In the genomic region with DNA sequence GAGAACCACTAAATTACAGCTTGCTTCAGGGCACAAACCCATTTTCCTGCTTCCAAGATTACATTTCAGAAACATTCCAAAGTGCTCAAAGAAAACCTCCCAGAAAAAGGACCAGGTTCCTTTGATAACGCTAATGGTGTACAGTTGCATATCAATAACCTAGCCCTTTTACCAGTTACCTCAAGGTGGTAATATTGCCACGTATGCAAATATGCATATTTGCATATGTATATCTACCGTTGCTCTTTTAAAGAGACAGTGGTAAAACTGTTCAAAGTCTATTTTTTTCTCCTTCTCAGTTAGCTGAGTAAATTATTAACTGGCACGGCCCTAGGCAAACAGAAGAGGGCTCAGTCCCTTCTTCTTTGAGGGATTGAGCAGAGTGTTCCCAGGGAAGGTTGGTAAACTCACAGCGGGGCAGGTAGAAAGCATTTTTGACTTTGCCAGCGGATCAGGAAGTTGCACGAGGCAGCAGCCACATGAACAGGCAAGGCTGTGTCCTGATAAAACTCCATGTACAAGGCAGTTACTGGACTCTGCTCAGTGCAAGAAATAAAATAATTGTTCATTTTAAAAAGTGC, we compare ENCODE assay signal across 16 mouse cellular contexts. TPM values are rescaled to one million over a fixed set of nuclear protein-coding genes. Genes with fewer than 3 reads are reported as not detected.
A peak's percentile ranks its signal among the peaks of the same experiment; 100 is the strongest.
DNase-seq lines count a peak whose midpoint lies in the region; ATAC-seq and TF ChIP-seq lines count a peak whose summit lies in the region.
"Had no signal": no experiment of that assay in that cellular context is flagged by ENCODE, and none has a peak within 500 bp of the region (broad histone marks: within the 10 kb centered on the region; RNA-seq: fewer than 3 reads in every experiment).

No protein-coding gene starts in this region.

- peaks cover 11% of the 10 kb centered on the region for H3K4me1 ChIP-seq in lung, embryonic 15.5 days
- H3K4me1 ChIP-seq in liver, embryonic 12.5 days = peaks cover 20% of the 10 kb centered on the region
- H3K4me1 ChIP-seq in stomach, embryonic 16.5 days (ENCODE audit: control insufficient read depth, insufficient read depth, low read length) = peaks cover 15% of the 10 kb centered on the region
- no peaks in the 10 kb centered on the region for H3K4me1 ChIP-seq in midbrain, postnatal 0 days (ENCODE audit: insufficient read depth, low read length)

- no peak for TF ChIP-seq CTCF in midbrain, postnatal 0 days (IDR thresholded peaks at IDR 0.05)

- DNase-seq in lung, postnatal 10 days = no peak
- DNase-seq in kidney, adult 8-10 months = peak; percentile 71 to 84
- DNase-seq in adrenal gland, postnatal 14 days = no peak
- no peak for DNase-seq in midbrain, postnatal 0 days (ENCODE audit: low spot score)
- no peak for DNase-seq in embryo, embryonic 11 days
- DNase-seq: cerebellum, adult 8-10 months; lung, postnatal 4 days; retina, postnatal 1 day had no signal

- H3K27me3 ChIP-seq in lung, embryonic 15.5 days = no peaks in the 10 kb centered on the region
- no peaks in the 10 kb centered on the region for H3K27me3 ChIP-seq in liver, embryonic 12.5 days (replicated peaks)
- no peaks in the 10 kb centered on the region for H3K27me3 ChIP-seq in stomach, embryonic 16.5 days (ENCODE audit: control insufficient read depth, insufficient read depth, low read length)
- H3K27me3 ChIP-seq in midbrain, postnatal 0 days (ENCODE audit: insufficient read depth, low read length) = no peaks in the 10 kb centered on the region
- H3K27me3 ChIP-seq: heart, embryonic 15.5 days; hindbrain, embryonic 15.5 days had no signal

- H3K4me3 ChIP-seq in lung, embryonic 15.5 days = no peak overlapping the region
- H3K4me3 ChIP-seq in liver, embryonic 12.5 days = no peak overlapping the region
- no peak overlapping the region for H3K4me3 ChIP-seq in stomach, embryonic 16.5 days (replicated peaks; ENCODE audit: low read length)
- no peak overlapping the region for H3K4me3 ChIP-seq in midbrain, postnatal 0 days (ENCODE audit: low read depth, low read length)
- H3K4me3 ChIP-seq: embryonic facial prominence, embryonic 10.5 days; heart, embryonic 15.5 days; hindbrain, embryonic 15.5 days had no signal

- H3K4me2 ChIP-seq in lung, embryonic 15.5 days = no peak overlapping the region
- H3K4me2 ChIP-seq in liver, embryonic 12.5 days = peak overlapping the region; percentile 17; the same call in 1 of the 2 replicates
- no peak overlapping the region for H3K4me2 ChIP-seq in stomach, embryonic 16.5 days (ENCODE audit: low read depth, low read length)
- no peak overlapping the region for H3K4me2 ChIP-seq in midbrain, postnatal 0 days (ENCODE audit: low read depth, low read length, poor library complexity, severe bottlenecking)
- H3K4me2 ChIP-seq: heart, embryonic 15.5 days; hindbrain, embryonic 15.5 days had no signal

- WGBS in lung, embryonic 15.5 days = 40% methylated on average over 7 of the region's 7 CpGs
- 34% methylated on average over 7 of the region's 7 CpGs for WGBS in liver, embryonic 12.5 days (ENCODE audit: insufficient replicate concordance)
- 35% methylated on average over 7 of the region's 7 CpGs for WGBS in stomach, embryonic 16.5 days
- WGBS in midbrain, postnatal 0 days = 49% methylated on average over 7 of the region's 7 CpGs

- no peaks in the 10 kb centered on the region for H3K9me3 ChIP-seq in lung, embryonic 15.5 days
- no peaks in the 10 kb centered on the region for H3K9me3 ChIP-seq in liver, embryonic 12.5 days (replicated peaks)
- H3K9me3 ChIP-seq in stomach, embryonic 16.5 days (replicated peaks; ENCODE audit: control insufficient read depth, low read length) = 0 out of 2 replicates have a peak, but pooled peaks cover 5% of the 10 kb centered on the region
- H3K9me3 ChIP-seq in midbrain, postnatal 0 days (ENCODE audit: low read length) = no peaks in the 10 kb centered on the region
- H3K9me3 ChIP-seq: embryonic facial prominence, embryonic 10.5 days; heart, embryonic 15.5 days; hindbrain, embryonic 15.5 days had no signal

- H3K27ac ChIP-seq in lung, embryonic 15.5 days = peak overlapping the region; percentile 68
- peak overlapping the region; percentile 78 for H3K27ac ChIP-seq in liver, embryonic 12.5 days
- peak overlapping the region; percentile 96 for H3K27ac ChIP-seq in stomach, embryonic 16.5 days (ENCODE audit: low read length)
- no peak overlapping the region for H3K27ac ChIP-seq in midbrain, postnatal 0 days (ENCODE audit: low read depth, low read length)
- H3K27ac ChIP-seq: embryonic facial prominence, embryonic 10.5 days; heart, embryonic 15.5 days; hindbrain, embryonic 15.5 days had no signal

- no peak overlapping the region for H3K9ac ChIP-seq in lung, embryonic 15.5 days
- H3K9ac ChIP-seq in liver, embryonic 12.5 days = no peak overlapping the region
- no peak overlapping the region for H3K9ac ChIP-seq in stomach, embryonic 16.5 days (ENCODE audit: low read length)
- H3K9ac ChIP-seq in midbrain, postnatal 0 days (replicated peaks; ENCODE audit: low read length, poor library complexity, severe bottlenecking) = no peak overlapping the region
- H3K9ac ChIP-seq: heart, embryonic 15.5 days; hindbrain, embryonic 15.5 days had no signal

- ATAC-seq in lung, embryonic 15.5 days (ENCODE audit: borderline replicate concordance, extremely low read depth, low FRiP score, low TSS enrichment) = no peak
- no peak for ATAC-seq in liver, embryonic 12.5 days
- ATAC-seq in stomach, embryonic 16.5 days (ENCODE audit: insufficient read depth, low FRiP score) = peak; percentile 85
- no peak for ATAC-seq in midbrain, postnatal 0 days (ENCODE audit: low FRiP score)
- ATAC-seq: midbrain, embryonic 16.5 days had no signal

- H3K36me3 ChIP-seq in lung, embryonic 15.5 days = no peaks in the 10 kb centered on the region
- H3K36me3 ChIP-seq in liver, embryonic 12.5 days = no peaks in the 10 kb centered on the region
- no peaks in the 10 kb centered on the region for H3K36me3 ChIP-seq in stomach, embryonic 16.5 days (ENCODE audit: control insufficient read depth, insufficient read depth, low read length)
- H3K36me3 ChIP-seq in midbrain, postnatal 0 days (ENCODE audit: insufficient read depth, low read length) = no peaks in the 10 kb centered on the region
- H3K36me3 ChIP-seq: embryonic facial prominence, embryonic 10.5 days; heart, embryonic 15.5 days; hindbrain, embryonic 15.5 days had no signal

RNA-seq across cellular contexts. Expression of gene Fhad1, which starts 15.3 kb away (rescaled TPM):
- polyA plus RNA-seq in lung, embryonic 15.5 days (2015; fragmentation: Nextera tagmentation; extraction: Ambion mirVana) = 1.7 TPM in 2 replicates
- polyA plus RNA-seq in liver, embryonic 12.5 days (2016; fragmentation: Nextera tagmentation; extraction: Ambion mirVana) = 0.61 and 0.96 TPM in 2 replicates
- polyA plus RNA-seq in stomach, embryonic 16.5 days (2015; fragmentation: Nextera tagmentation; extraction: Ambion mirVana) = 5.3 and 5.8 TPM in 2 replicates
- 0.74 and 1.7 TPM in 2 replicates for total RNA-seq in adrenal gland, postnatal 14 days (2021)
- 3.6 and 5.6 TPM in 2 replicates for total RNA-seq in midbrain, postnatal 0 days (2014; rRNA removed)
- polyA plus RNA-seq in midbrain, postnatal 0 days (2015; fragmentation: Nextera tagmentation; extraction: Ambion mirVana) = 6.6 and 7.2 TPM in 2 replicates
- total RNA-seq: gastrocnemius, adult 8-10 months had no signal

Comparison
In these comparisons a context has a peak if more than half of its experiments do, and no peak if none do; other contexts are left out.
1. DNase-seq: peak in kidney, adult 8-10 months (2 of 2); none in lung, postnatal 10 days (single experiment), adrenal gland, postnatal 14 days (single experiment), midbrain, postnatal 0 days (single experiment) and embryo, embryonic 11 days (single experiment).